Mouse (Mus musculus) liver, adult 2 months (tissue): ENCODE measurements at regions not wholly inside any gene's neighbourhood (a gene's known extent, or its start where the extent isn't known, plus 50 kb on each side); places are given as distances from the start of the nearest gene placed in this dataset.

Experiments
- DNase-seq: peaks from one replicate; pipeline ENCODE4 v3.0.0-alpha.2; 2011; ENCODE audit warnings: low read depth, low spot score; ENCODE audit errors: extremely low read depth
- H3K27ac ChIP-seq: fragments of 200-500 bp; replicated peaks from 2 replicates; pipeline ENCODE4 v1.5.1; 2012; ENCODE audit warnings: low read depth, mild to moderate bottlenecking, control low read depth, inconsistent platforms, low read length; ENCODE audit not compliant: insufficient read depth
- H3K27me3 ChIP-seq: fragments of 200-500 bp; 2 replicates; pipeline ENCODE4 v1.6.1; 2012; ENCODE audit warnings: mild to moderate bottlenecking, moderate library complexity, low read length, inconsistent platforms; ENCODE audit not compliant: control insufficient read depth, insufficient read depth
- H3K36me3 ChIP-seq: fragments of 200-500 bp; 2 replicates; pipeline ENCODE4 v1.6.1; 2012; ENCODE audit warnings: low read length, inconsistent platforms; ENCODE audit not compliant: control insufficient read depth, insufficient read depth
- H3K4me1 ChIP-seq: fragments of 200-500 bp; 2 replicates; pipeline ENCODE4 v1.6.1; 2011; ENCODE audit warnings: low read length; ENCODE audit not compliant: control insufficient read depth, insufficient read depth
- H3K4me3 ChIP-seq: fragments of 200-500 bp; 2 replicates; pipeline ENCODE4 v1.5.1; 2011; ENCODE audit warnings: low read depth, mild to moderate bottlenecking, control low read depth, low read length, moderate library complexity; ENCODE audit not compliant: insufficient read depth
- H3K79me2 ChIP-seq: fragments of 200-500 bp; 2 replicates; pipeline ENCODE4 v1.6.1; 2012; ENCODE audit warnings: inconsistent platforms, mild to moderate bottlenecking, low read length, moderate library complexity; ENCODE audit not compliant: control insufficient read depth, insufficient read depth
- H3K9ac ChIP-seq: fragments of 200-500 bp; 2 replicates; pipeline ENCODE4 v1.6.1; 2012; ENCODE audit warnings: low read depth, mild to moderate bottlenecking, control low read depth, inconsistent platforms, low read length
- CTCF ChIP-seq: fragments of 200-500 bp; IDR thresholded peaks from 2 replicates; pipeline ENCODE4 v1.5.1; 2011; ENCODE audit warnings: low read depth, low read length, control low read depth
- POLR2A ChIP-seq: fragments of 200-500 bp; IDR thresholded peaks from 2 replicates; pipeline ENCODE4 v1.6.1; 2011; ENCODE audit warnings: low read length, control low read depth; ENCODE audit not compliant: insufficient read depth; ENCODE audit errors: extremely low read depth
- WGBS: fragments of 180-500 bp; shearing (Covaris S2); methylation state at CpG from one replicate; pipeline ENCODE4 v1.1.7; 2018; 5-methylcytosine and 5-hydroxymethylcytosine counted together

DNA sequence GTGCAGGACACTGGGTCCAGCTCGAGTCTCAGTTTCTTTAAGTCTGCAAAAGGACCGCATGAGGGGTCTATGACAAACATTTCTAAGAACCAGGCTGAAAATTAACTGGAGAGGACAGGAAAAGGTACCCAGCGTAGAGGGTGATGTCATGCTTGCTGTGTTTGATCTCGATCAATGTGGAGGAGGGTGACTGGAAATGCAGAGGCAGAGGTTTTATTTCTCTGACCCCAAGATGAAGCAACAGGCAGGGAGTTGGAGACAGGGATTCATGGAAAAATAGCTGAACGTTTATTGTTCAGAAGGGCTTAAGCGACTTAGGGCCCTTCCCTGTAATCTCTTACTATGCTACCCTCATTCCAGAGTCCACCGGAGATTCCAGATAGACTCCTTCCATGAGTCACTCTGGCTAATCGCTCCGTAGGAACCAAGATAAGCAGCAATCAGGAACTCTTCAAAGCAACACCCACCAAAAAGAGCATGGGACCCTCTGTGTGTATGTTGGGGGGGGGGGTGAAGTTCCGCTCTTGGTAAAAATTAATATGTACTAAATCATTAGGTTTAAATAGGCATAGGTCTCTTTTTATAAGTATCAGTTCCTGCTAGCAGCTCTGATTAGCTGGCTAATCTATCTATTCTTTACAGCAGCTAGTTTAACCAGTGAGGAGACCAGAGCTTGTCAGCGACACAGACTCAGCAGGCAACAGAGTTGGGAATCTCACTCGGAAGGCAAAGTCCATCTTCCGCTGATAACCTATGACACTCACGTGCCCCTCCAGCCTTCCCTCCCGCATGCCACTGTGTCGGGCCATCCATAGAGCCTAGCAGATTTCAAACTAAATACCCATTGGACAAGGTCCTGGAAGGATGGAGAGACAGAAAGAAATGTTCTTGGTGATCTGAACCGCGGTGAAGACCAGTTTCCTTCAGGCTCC lies 146.3 kb downstream of the Maf start:
- H3K9ac ChIP-seq: no peak overlapping the region

DNA sequence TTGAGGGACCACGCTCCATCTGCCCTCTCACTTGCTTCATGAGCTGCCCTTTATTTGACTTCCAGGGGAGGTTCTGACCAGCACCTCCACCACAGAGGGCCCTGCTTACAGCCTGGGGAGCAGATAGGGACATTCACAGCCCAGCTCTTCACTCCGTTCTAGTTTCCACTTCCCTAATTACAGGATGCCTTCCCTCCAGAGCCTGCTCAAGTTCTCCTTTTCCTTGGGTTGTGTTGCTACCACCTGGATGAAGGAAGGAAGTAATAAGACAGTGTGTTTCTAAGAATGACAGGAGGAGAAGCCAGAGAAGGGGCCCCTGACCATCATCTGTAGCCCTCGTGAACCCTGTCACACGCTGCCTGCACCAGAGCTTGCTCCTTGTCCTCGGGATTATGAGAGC lies 152.1 kb downstream of the Maf start:
- H3K36me3 ChIP-seq: no peaks in the 10 kb centered on the region
- no peaks in the 10 kb centered on the region; the same call in 1 of the 2 replicates for H3K4me1 ChIP-seq
- no peak overlapping the region for H3K9ac ChIP-seq
- H3K4me3 ChIP-seq: no peak overlapping the region
- no peaks in the 10 kb centered on the region for H3K27me3 ChIP-seq
- no peak overlapping the region for H3K27ac ChIP-seq
- peak; percentile 14 for DNase-seq
- WGBS: 83% methylated on average over 5 of the region's 5 CpGs
- TF ChIP-seq POLR2A: no peak
- TF ChIP-seq CTCF: no peak
- H3K79me2 ChIP-seq: no peaks in the 10 kb centered on the region

More for the DNA sequence above, 146.3 kb downstream of the Maf start:
- Histone ChIP-seq H3K4me1 (peaks cover 4% of the 10 kb centered on the region), H3K79me2 (no peaks in the 10 kb centered on the region), H3K27me3 (no peaks in the 10 kb centered on the region), H3K4me3 (no peak overlapping the region), H3K27ac (no peak overlapping the region), H3K36me3 (no peaks in the 10 kb centered on the region)
- DNase-seq: peak; percentile 57
- TF ChIP-seq CTCF (no peak), POLR2A (no peak)
- WGBS: 18% methylated on average over 18 of the region's 18 CpGs

DNA sequence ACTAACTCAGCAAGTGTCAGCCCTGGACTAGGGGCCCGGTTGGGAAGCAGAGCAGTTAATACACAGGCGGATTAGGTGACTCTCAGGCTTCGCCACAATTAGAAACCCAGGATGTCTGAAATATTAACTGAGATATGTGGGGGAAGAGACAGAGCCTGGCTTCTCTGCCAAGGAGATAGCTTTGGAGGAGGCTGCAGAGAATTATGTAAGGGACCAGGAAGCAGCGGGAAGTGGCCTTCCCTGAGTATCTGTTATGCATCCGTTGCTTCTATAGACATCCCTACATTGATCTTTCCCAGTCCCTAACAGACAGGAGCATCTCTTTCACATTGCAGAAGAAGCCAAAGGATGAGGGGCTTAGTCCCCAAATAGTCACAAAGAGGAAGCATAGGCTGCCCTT lies 153.4 kb downstream of the Maf start:
- no peak for DNase-seq
- Histone ChIP-seq H3K4me1 (no peaks in the 10 kb centered on the region; the same call in 1 of the 2 replicates), H3K4me3 (no peak overlapping the region), H3K27me3 (no peaks in the 10 kb centered on the region), H3K27ac (peak overlapping the region; percentile 51), H3K79me2 (no peaks in the 10 kb centered on the region), H3K9ac (no peak overlapping the region), H3K36me3 (no peaks in the 10 kb centered on the region)
- TF ChIP-seq CTCF (no peak), POLR2A (no peak)
- 87% methylated on average over 5 of the region's 5 CpGs for WGBS

DNA sequence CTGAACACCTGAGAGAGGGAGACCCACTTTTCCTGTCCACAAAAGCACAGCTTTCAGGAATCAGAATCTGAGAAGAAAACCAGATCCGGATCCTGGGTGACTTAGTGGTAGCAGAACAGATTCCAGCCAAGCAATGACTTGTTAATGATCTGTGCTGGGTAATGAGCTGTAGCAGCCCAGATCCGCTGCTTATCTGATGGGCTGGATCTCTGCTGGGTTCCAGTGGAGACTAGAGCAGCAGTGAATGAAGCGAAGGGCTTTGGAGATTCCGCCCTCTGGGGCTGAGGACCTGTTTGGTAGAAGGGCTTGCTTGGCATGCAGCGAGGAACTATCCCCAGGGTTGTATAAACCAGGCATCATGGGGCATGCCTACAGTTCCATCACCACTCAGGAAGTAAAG lies 156.3 kb downstream of the Maf start:
- no peak for DNase-seq
- H3K4me3 ChIP-seq: no peak overlapping the region

DNA sequence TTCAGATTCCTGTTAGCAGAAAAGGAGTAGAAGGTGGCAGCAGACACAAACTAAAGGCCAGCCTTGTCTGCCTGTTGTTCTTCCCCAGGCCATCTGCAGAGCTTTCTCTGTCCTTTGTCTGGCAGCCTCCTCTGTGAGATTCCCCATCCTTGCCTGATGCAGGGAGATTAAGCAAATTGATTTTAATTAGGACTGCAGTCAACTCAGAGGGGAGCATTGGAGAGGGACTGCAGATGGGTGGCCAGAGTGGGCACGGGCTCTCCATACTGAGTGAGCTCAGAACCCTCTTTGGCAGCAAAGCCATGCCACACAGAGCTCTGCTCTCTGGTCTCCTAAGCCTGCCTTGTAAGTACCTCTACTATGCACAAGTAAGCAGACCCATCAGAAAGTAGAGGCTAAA lies 158.5 kb downstream of the Maf start:
- no peak for DNase-seq
- TF ChIP-seq CTCF (no peak), POLR2A (no peak)
- Histone ChIP-seq H3K79me2 (no peaks in the 10 kb centered on the region), H3K4me1 (no peaks in the 10 kb centered on the region), H3K36me3 (no peaks in the 10 kb centered on the region), H3K4me3 (no peak overlapping the region), H3K27ac (no peak overlapping the region), H3K9ac (no peak overlapping the region), H3K27me3 (no peaks in the 10 kb centered on the region)
- WGBS: 96% methylated on average over 1 of the region's 1 CpGs

More for the DNA sequence above, 156.3 kb downstream of the Maf start:
- Histone ChIP-seq H3K27me3 (no peaks in the 10 kb centered on the region), H3K4me1 (no peaks in the 10 kb centered on the region; the same call in 1 of the 2 replicates), H3K79me2 (no peaks in the 10 kb centered on the region), H3K9ac (no peak overlapping the region), H3K27ac (no peak overlapping the region), H3K36me3 (no peaks in the 10 kb centered on the region)
- no peak for TF ChIP-seq CTCF
- TF ChIP-seq POLR2A: no peak
- WGBS: 89% methylated on average over 5 of the region's 5 CpGs

DNA sequence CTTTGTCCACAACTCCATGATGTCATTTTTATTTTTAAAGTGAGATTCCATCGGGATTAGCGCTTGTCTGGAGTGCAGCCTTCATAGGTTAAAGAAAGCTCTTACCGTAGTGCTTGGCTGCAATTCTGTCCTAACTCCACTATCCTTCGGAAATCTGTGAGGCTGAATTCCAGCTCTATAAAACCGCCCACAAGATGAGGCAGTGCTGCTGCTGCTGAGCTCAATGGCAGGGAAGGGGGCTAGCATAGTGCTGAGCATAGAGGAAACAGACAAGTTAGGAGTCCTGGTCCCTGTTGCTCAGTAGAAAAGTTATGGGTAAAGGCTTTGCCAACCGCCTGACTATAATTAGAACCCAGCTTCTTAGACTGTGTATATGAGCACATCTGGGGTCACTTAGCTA lies 163.5 kb downstream of the Maf start:
- no peak for DNase-seq
- Histone ChIP-seq H3K4me3 (no peak overlapping the region), H3K4me1 (no peaks in the 10 kb centered on the region), H3K27ac (no peak overlapping the region), H3K9ac (no peak overlapping the region), H3K27me3 (no peaks in the 10 kb centered on the region), H3K36me3 (no peaks in the 10 kb centered on the region), H3K79me2 (no peaks in the 10 kb centered on the region)
- WGBS: 83% methylated on average over 6 of the region's 6 CpGs
- TF ChIP-seq CTCF (no peak), POLR2A (no peak)
